Mouse (Mus musculus) kidney, adult 2 months (tissue): ENCODE data around the gene Ccnjl.

Source experiments
- CTCF ChIP-seq: fragments of 200-500 bp; conservative IDR thresholded peaks from 2 replicates; pipeline ENCODE4 v1.5.1; 2011; ENCODE audit warnings: low read depth, mild to moderate bottlenecking, control low read depth, low read length, moderate library complexity, mixed read lengths; ENCODE audit not compliant: insufficient read depth, insufficient read length
- POLR2A ChIP-seq: fragments of 200-500 bp; IDR thresholded peaks from one replicate; pipeline ENCODE4 v1.6.1; 2011; ENCODE audit warnings: low read depth, low read length, control low read depth

GRCm38 (mm10) chr11:43495037-43495436 is 33.5 kb upstream of the Ccnjl start:
- no peak for TF ChIP-seq POLR2A
- no peak for TF ChIP-seq CTCF
